Mouse (Mus musculus) E14TG2a.4 (cell line): ENCODE measurements around the gene C1qtnf1.
A peak's percentile ranks its signal among the peaks of the same experiment; 100 is the strongest.

Experiments
- H3K27me3 ChIP-seq: 2 replicates; pipeline ENCODE4 v1.6.1; 2014; ENCODE audit warnings: low read length, control low read depth; ENCODE audit not compliant: insufficient read depth
- H3K36me3 ChIP-seq: 2 replicates; pipeline ENCODE4 v1.6.1; 2014; ENCODE audit warnings: low read length, control low read depth; ENCODE audit not compliant: insufficient read depth
- H3K4me1 ChIP-seq: replicated peaks from 2 replicates; pipeline ENCODE4 v1.6.1; 2014; ENCODE audit warnings: low read depth, low read length, control low read depth
- H3K4me3 ChIP-seq: replicated peaks from 2 replicates; pipeline ENCODE4 v1.5.1; 2014; ENCODE audit warnings: mild to moderate bottlenecking, low read length
- H3K9me3 ChIP-seq: 2 replicates; pipeline ENCODE4 v1.6.1; 2014; ENCODE audit warnings: low read length, control low read depth
- CTCF ChIP-seq: conservative IDR thresholded peaks from 2 replicates; pipeline ENCODE4 v1.5.1; 2014; ENCODE audit warnings: low read length
- NANOG ChIP-seq: IDR thresholded peaks from 2 replicates; pipeline ENCODE4 v1.6.1; 2014; ENCODE audit warnings: borderline replicate concordance, low read length, mixed read lengths
- POU5F1 ChIP-seq: IDR thresholded peaks from 2 replicates; pipeline ENCODE4 v1.6.1; 2014; ENCODE audit warnings: low read length, borderline replicate concordance

C1qtnf1 gene

GRCm38 (mm10) chr11:118488907-118489270, 60.9 kb downstream of the C1qtnf1 start:
- Histone ChIP-seq H3K4me3 (no peak overlapping the region), H3K36me3 (peaks cover 44% of the 10 kb centered on the region), H3K4me1 (peaks cover 58% of the 10 kb centered on the region), H3K9me3 (no peaks in the 10 kb centered on the region), H3K27me3 (peaks cover 11% of the 10 kb centered on the region)
- TF ChIP-seq CTCF (no peak), NANOG (no peak), POU5F1 (no peak)

GRCm38 (mm10) chr11:118490566-118491218, 62.7 kb downstream of the C1qtnf1 start:
- H3K9me3 ChIP-seq, result no peaks in the 10 kb centered on the region
- peak overlapping the region; percentile 69 for H3K4me3 ChIP-seq
- H3K36me3 ChIP-seq, result peaks cover 25% of the 10 kb centered on the region
- TF ChIP-seq POU5F1, result no peak
- TF ChIP-seq CTCF, result peak; percentile 67
- H3K27me3 ChIP-seq, result peaks cover 22% of the 10 kb centered on the region
- peaks cover 40% of the 10 kb centered on the region for H3K4me1 ChIP-seq

DNA sequence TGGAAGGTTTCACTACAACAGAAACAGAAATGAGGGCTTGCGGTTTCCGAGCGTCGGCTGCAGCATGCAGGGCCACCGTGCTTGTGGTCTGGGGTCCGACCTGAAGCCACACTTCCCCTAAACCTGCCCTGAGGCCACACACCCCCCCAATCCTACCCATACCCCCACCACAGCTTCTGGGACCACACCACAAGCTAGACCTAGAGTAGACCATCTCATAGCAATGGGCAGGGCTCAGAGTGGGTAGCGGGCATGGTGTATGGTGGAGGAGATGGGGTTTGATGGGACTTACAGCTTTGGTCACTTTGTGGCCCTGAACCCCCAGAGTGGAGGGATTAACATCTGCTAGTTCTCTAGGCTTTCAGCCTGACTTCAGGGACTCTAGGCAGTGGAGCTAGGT, 63.2 kb downstream of the C1qtnf1 start:
- TF ChIP-seq CTCF, result no peak
- no peak for TF ChIP-seq NANOG
- TF ChIP-seq POU5F1, result no peak
- no peaks in the 10 kb centered on the region for H3K9me3 ChIP-seq
- peaks cover 20% of the 10 kb centered on the region for H3K36me3 ChIP-seq
- H3K27me3 ChIP-seq, result peaks cover 27% of the 10 kb centered on the region
- peaks cover 38% of the 10 kb centered on the region for H3K4me1 ChIP-seq
- H3K4me3 ChIP-seq, result no peak overlapping the region

DNA sequence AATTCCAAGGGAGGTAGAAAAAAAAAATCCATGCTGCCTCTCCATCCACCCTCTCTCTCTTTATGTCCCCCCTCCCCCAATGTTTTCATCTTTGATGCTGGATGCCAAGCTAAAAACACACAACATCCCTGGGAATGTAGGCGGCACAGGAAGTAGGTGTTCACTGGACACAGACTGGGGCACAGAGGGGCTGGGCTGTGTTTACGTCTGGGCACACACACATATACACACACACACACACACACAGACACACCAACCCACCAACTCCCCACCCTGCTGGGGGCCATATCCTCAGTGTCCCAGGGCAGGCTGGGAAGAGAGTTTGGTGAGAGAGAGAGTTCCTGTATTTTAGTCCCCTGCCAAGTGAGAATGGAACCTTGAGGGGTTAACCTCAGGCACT, 65.5 kb downstream of the C1qtnf1 start:
- Histone ChIP-seq H3K4me1 (peaks cover 28% of the 10 kb centered on the region), H3K4me3 (no peak overlapping the region), H3K27me3 (peaks cover 43% of the 10 kb centered on the region), H3K9me3 (no peaks in the 10 kb centered on the region), H3K36me3 (no peaks in the 10 kb centered on the region)
- no peak for TF ChIP-seq POU5F1
- TF ChIP-seq NANOG, result no peak
- TF ChIP-seq CTCF, result no peak

DNA sequence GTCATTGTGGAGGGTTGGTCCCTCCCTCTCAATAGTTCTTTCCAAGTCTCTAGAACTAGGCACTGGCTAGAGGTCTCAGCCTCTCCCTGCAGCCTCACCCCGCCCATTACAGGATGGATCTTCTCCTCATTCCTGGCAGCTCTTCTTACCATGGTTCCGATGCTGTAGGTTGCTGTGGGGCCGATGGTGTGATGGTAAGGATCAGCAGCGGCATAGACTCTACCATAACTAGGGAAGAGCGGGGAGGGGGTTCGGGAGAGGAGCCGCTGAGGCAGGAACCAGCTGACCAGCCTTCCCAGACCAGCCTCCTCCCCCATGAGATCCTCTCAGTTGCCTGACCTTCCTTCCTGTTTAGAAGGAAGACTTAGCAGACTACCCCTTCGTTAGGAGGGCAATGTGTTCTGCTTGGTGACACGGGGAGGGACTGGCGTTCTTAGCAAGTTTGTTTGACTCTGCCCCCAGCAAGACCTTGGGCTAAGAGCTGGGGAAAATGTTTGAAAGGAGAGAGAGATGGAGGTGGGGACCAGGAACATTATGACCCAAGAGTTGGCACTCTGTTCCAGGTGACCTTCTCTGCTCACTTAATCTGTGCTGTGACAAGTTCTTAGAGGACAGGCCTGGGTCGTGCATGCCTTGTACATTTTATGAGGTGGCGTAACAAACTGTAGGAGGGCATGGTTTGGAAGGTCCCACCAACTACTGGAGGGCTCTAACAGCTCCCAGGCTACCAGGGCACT, 66.2 kb downstream of the C1qtnf1 start:
- H3K4me3 ChIP-seq, result no peak overlapping the region
- H3K36me3 ChIP-seq, result no peaks in the 10 kb centered on the region
- H3K27me3 ChIP-seq, result peaks cover 49% of the 10 kb centered on the region
- no peaks in the 10 kb centered on the region for H3K9me3 ChIP-seq
- no peak for TF ChIP-seq NANOG
- no peak for TF ChIP-seq CTCF
- no peak for TF ChIP-seq POU5F1
- peaks cover 26% of the 10 kb centered on the region for H3K4me1 ChIP-seq

- peaks cover 53% of the 10 kb centered on the region for H3K27me3 ChIP-seq
- H3K4me1 ChIP-seq, result peaks cover 23% of the 10 kb centered on the region
- no peak for TF ChIP-seq POU5F1
- no peak for TF ChIP-seq CTCF
- no peak for TF ChIP-seq NANOG
- H3K36me3 ChIP-seq, result no peaks in the 10 kb centered on the region
- no peaks in the 10 kb centered on the region for H3K9me3 ChIP-seq
- no peak overlapping the region for H3K4me3 ChIP-seq
These were observed 67.1 kb downstream of the C1qtnf1 start for GRCm38 (mm10) chr11:118495065-118495464.

GRCm38 (mm10) chr11:118496066-118496689, 68.2 kb downstream of the C1qtnf1 start:
- Histone ChIP-seq H3K4me3 (no peak overlapping the region), H3K27me3 (peaks cover 54% of the 10 kb centered on the region), H3K4me1 (peaks cover 13% of the 10 kb centered on the region; the same call in 1 of the 2 replicates), H3K36me3 (no peaks in the 10 kb centered on the region), H3K9me3 (no peaks in the 10 kb centered on the region)
- TF ChIP-seq POU5F1, result no peak
- TF ChIP-seq CTCF, result no peak
- TF ChIP-seq NANOG, result no peak
